Mouse (Mus musculus) embryo, embryonic 10.5 days (tissue): ENCODE results near the gene Fbxo47.
A peak's percentile ranks its signal among the peaks of the same experiment; 100 is the strongest.
"Not testable (repeated sequence)": the region's sequence is repeated elsewhere in the genome, so short reads cannot be mapped to it uniquely, and the experiment has no call there.

ENCODE experiments used
- DNase-seq: peaks from one replicate; pipeline ENCODE4 v3.0.0-alpha.2; 2015; ENCODE audit warnings: low spot score

Gene Fbxo47

GRCm38 (mm10) chr11:97877341-97877740, 6.6 kb downstream of the Fbxo47 start:
- no peak for DNase-seq

GRCm38 (mm10) chr11:97874396-97874795, 9.6 kb downstream of the Fbxo47 start:
- DNase-seq, result no peak

- DNase-seq, result not testable (repeated sequence)
Observed at GRCm38 (mm10) chr11:97872378-97872777, 11.6 kb downstream of the Fbxo47 start.

- no peak for DNase-seq
Observed at GRCm38 (mm10) chr11:97867591-97867990, 16.4 kb downstream of the Fbxo47 start.

- no peak for DNase-seq
Observed at GRCm38 (mm10) chr11:97866091-97866888, 17.7 kb downstream of the Fbxo47 start.

GRCm38 (mm10) chr11:97865421-97865820, 18.5 kb downstream of the Fbxo47 start:
- DNase-seq, result no peak

- DNase-seq, result no peak
Observed at GRCm38 (mm10) chr11:97862148-97862547, 21.8 kb downstream of the Fbxo47 start.

- DNase-seq, result no peak
Observed at GRCm38 (mm10) chr11:97855473-97855872, 28.5 kb downstream of the Fbxo47 start.

- no peak for DNase-seq
Observed at GRCm38 (mm10) chr11:97851601-97852000, 32.4 kb downstream of the Fbxo47 start.

GRCm38 (mm10) chr11:97850367-97850766, 33.6 kb downstream of the Fbxo47 start:
- no peak for DNase-seq

- DNase-seq, result peak; percentile 54
Observed at GRCm38 (mm10) chr11:97842001-97842400, 42.0 kb downstream of the Fbxo47 start.

GRCm38 (mm10) chr11:97840991-97841661, 42.8 kb downstream of the Fbxo47 start:
- peak; percentile 94 for DNase-seq

- peak; percentile 88 for DNase-seq
Observed at GRCm38 (mm10) chr11:97840539-97840954, 43.4 kb downstream of the Fbxo47 start, which contains the start of gene B230217C12Rik. Gene B230217C12Rik (plus strand): TSS chr11:97840780.

GRCm38 (mm10) chr11:97840135-97840490, 43.8 kb downstream of the Fbxo47 start:
- no peak for DNase-seq

GRCm38 (mm10) chr11:97839441-97840134, 44.4 kb downstream of the Fbxo47 start:
- DNase-seq, result no peak

GRCm38 (mm10) chr11:97838779-97839440, 45.0 kb downstream of the Fbxo47 start:
- DNase-seq, result no peak

GRCm38 (mm10) chr11:97837641-97838149, 46.3 kb downstream of the Fbxo47 start:
- no peak for DNase-seq

- DNase-seq, result not testable (repeated sequence)
Observed at GRCm38 (mm10) chr11:97837051-97837450, 46.9 kb downstream of the Fbxo47 start.

GRCm38 (mm10) chr11:97836541-97836940, 47.4 kb downstream of the Fbxo47 start:
- no peak for DNase-seq

GRCm38 (mm10) chr11:97833352-97833751, 50.6 kb downstream of the Fbxo47 start:
- no peak for DNase-seq

GRCm38 (mm10) chr11:97832001-97832400, 52.0 kb downstream of the Fbxo47 start:
- DNase-seq, result no peak

GRCm38 (mm10) chr11:97830501-97830900, 53.5 kb downstream of the Fbxo47 start:
- DNase-seq, result no peak
